Mouse (Mus musculus): ENCODE data around the gene Fam107a. TPM values are rescaled to one million over a fixed set of nuclear protein-coding genes. Genes with fewer than 3 reads are reported as not detected.

Fam107a gene
- total RNA-seq (2023), result not detected

GRCm38 (mm10) chr14:8317194-8318097, at the start of gene Fam107a:
Fam107a (minus strand) TSS chr14:8318023.

GRCm38 (mm10) chr14:8259166-8259565, 58.7 kb downstream of the Fam107a start, which contains the start of gene Acox2:
Acox2 (minus strand) TSS chr14:8259353.

Other genes starting within 250 kb of the Fam107a start
- gene Rpp14, start 237.7 kb downstream of the Fam107a start, total RNA-seq (2023), result 10 to 100 TPM; 12.7 to 12.9 TPM
- 10 to 100 TPM; 43.4 to 52.1 TPM for gene Pxk, start 219.8 kb downstream of the Fam107a start, total RNA-seq (2023)
- 100 to 1,000 TPM; 130 to 136 TPM for gene Pdhb, start 145.0 kb downstream of the Fam107a start, total RNA-seq (2023)
- 10 to 100 TPM; 23.7 to 28.7 TPM for gene Kctd6, start 103.9 kb downstream of the Fam107a start, total RNA-seq (2023)
- gene Acox2, start 58.7 kb downstream of the Fam107a start, total RNA-seq (2023), result not detected
- not detected for gene Oit1, start 60.7 kb upstream of the Fam107a start, total RNA-seq (2023)

All from monocyte, adult 59 days (primary cell).